Mouse (Mus musculus) kidney, adult 2 months (tissue): ENCODE data around the gene Dnajc14.

Experiments used
- CTCF ChIP-seq: fragments of 200-500 bp; conservative IDR thresholded peaks from 2 replicates; pipeline ENCODE4 v1.5.1; 2011; ENCODE audit warnings: low read depth, mild to moderate bottlenecking, control low read depth, low read length, moderate library complexity, mixed read lengths; ENCODE audit not compliant: insufficient read depth, insufficient read length
- POLR2A ChIP-seq: fragments of 200-500 bp; IDR thresholded peaks from one replicate; pipeline ENCODE4 v1.6.1; 2011; ENCODE audit warnings: low read depth, low read length, control low read depth

GRCm38 (mm10) chr10:128839434-128839833, 35.6 kb downstream of the Dnajc14 start:
- TF ChIP-seq CTCF: no peak
- no peak for TF ChIP-seq POLR2A
